Mouse (Mus musculus) gastrocnemius, adult 2 months (tissue): ENCODE data around the gene Sall1. TPM values are rescaled to one million over a fixed set of nuclear protein-coding genes. Genes with fewer than 3 reads are reported as not detected.

ENCODE experiments used
- DNase-seq: peaks from one replicate; pipeline ENCODE4 v3.0.0; 2022
- H3K27ac ChIP-seq: fragments of 200-600 bp; 2 replicates; pipeline ENCODE4 v1.8.1; 2022; ENCODE audit warnings: mild to moderate bottlenecking
- H3K4me3 ChIP-seq: fragments of 200-600 bp; 2 replicates; pipeline ENCODE4 v1.8.1; 2022; ENCODE audit warnings: mild to moderate bottlenecking, moderate library complexity
- CTCF ChIP-seq: fragments of 200-600 bp; IDR thresholded peaks from 2 replicates; pipeline ENCODE4 v1.8.1; 2022; ENCODE audit warnings: antibody characterized with exemption, mild to moderate bottlenecking, moderate library complexity
- intact Hi-C: fragments of 180-260 bp; cut with DNase I; formaldehyde crosslinking; loops from one replicate; pipeline ENCODE4 v1.15.1; 2025
- long read RNA-seq, 2 experiments: library from polyadenylated mRNA; stranded (forward); transcript quantifications; one replicate each; pipeline ENCODE4 v2.0.0; 2021
- total RNA-seq, 2 experiments: library from RNA; stranded (reverse); gene quantifications; 2 replicates each; pipeline ENCODE4 v1.2.3; 2021

Gene Sall1
- total RNA-seq = not detected
- long read RNA-seq, experiment 1 = 0 reads
- long read RNA-seq, experiment 2 = 0 reads

GRCm38 (mm10) chr8:89043940-89044339 is at the start of gene Sall1:
Sall1 (minus strand) TSS chr8:89044162.
- H3K27ac ChIP-seq = no peak within 1 kb of the TSS
- peak within 1 kb of the TSS; percentile 74 for H3K4me3 ChIP-seq
- intact Hi-C loops = no loop called here
- TF ChIP-seq CTCF = no peak
- no peak for DNase-seq

- TF ChIP-seq CTCF = no peak
- no peak for DNase-seq
- H3K4me3 ChIP-seq = no peak overlapping the region
- intact Hi-C loops = no loop called here
- no peak overlapping the region for H3K27ac ChIP-seq
Observed at GRCm38 (mm10) chr8:89089916-89090315, 46.0 kb upstream of the Sall1 start.

GRCm38 (mm10) chr8:89079147-89079546 is 35.2 kb upstream of the Sall1 start:
- no peak for TF ChIP-seq CTCF
- H3K4me3 ChIP-seq = no peak overlapping the region
- DNase-seq = no peak
- no peak overlapping the region for H3K27ac ChIP-seq
- intact Hi-C loops = no loop called here

- intact Hi-C loops = no loop called here
- DNase-seq = no peak
- no peak overlapping the region for H3K27ac ChIP-seq
- no peak overlapping the region for H3K4me3 ChIP-seq
- no peak for TF ChIP-seq CTCF
Observed at GRCm38 (mm10) chr8:89072968-89073382, 29.0 kb upstream of the Sall1 start.

- Histone ChIP-seq H3K27ac (no peak overlapping the region), H3K4me3 (no peak overlapping the region)
- intact Hi-C loops = no loop called here
- no peak for DNase-seq
- TF ChIP-seq CTCF = no peak
Observed at GRCm38 (mm10) chr8:89067499-89067898, 23.5 kb upstream of the Sall1 start.

GRCm38 (mm10) chr8:89064042-89064441 is 20.1 kb upstream of the Sall1 start:
- H3K4me3 ChIP-seq = no peak overlapping the region
- intact Hi-C loops = no loop called here

GRCm38 (mm10) chr8:89063366-89064040 is 19.5 kb upstream of the Sall1 start:
- Histone ChIP-seq H3K27ac (no peak overlapping the region), H3K4me3 (no peak overlapping the region)
- no peak for DNase-seq
- intact Hi-C loops = no loop called here
- TF ChIP-seq CTCF = no peak

More at GRCm38 (mm10) chr8:89064042-89064441, 20.1 kb upstream of the Sall1 start:
- DNase-seq = no peak
- TF ChIP-seq CTCF = no peak
- H3K27ac ChIP-seq = no peak overlapping the region

- Histone ChIP-seq H3K27ac (no peak overlapping the region), H3K4me3 (no peak overlapping the region)
- no peak for DNase-seq
- no peak for TF ChIP-seq CTCF
- intact Hi-C loops = no loop called here
Observed at GRCm38 (mm10) chr8:89060717-89061116, 16.8 kb upstream of the Sall1 start.

GRCm38 (mm10) chr8:89059507-89059906 is 15.5 kb upstream of the Sall1 start:
- no peak for DNase-seq
- intact Hi-C loops = no loop called here
- TF ChIP-seq CTCF = no peak
- no peak overlapping the region for H3K27ac ChIP-seq
- H3K4me3 ChIP-seq = no peak overlapping the region

GRCm38 (mm10) chr8:89052880-89053279 is 8.9 kb upstream of the Sall1 start:
- no peak overlapping the region for H3K27ac ChIP-seq
- TF ChIP-seq CTCF = no peak
- no peak overlapping the region for H3K4me3 ChIP-seq
- no peak for DNase-seq
- intact Hi-C loops = no loop called here

- H3K4me3 ChIP-seq = no peak overlapping the region
- H3K27ac ChIP-seq = no peak overlapping the region
- no peak for DNase-seq
- TF ChIP-seq CTCF = no peak
- intact Hi-C loops = no loop called here
Observed at GRCm38 (mm10) chr8:89046639-89047348, 2.8 kb upstream of the Sall1 start.

GRCm38 (mm10) chr8:89046226-89046625 is 2.3 kb upstream of the Sall1 start:
- no peak for TF ChIP-seq CTCF
- Histone ChIP-seq H3K27ac (no peak overlapping the region), H3K4me3 (peak overlapping the region; percentile 5; the same call in 1 of the 2 replicates)
- DNase-seq = no peak
- intact Hi-C loops = no loop called here

- H3K4me3 ChIP-seq = no peak overlapping the region; the same call in 1 of the 2 replicates
- intact Hi-C loops = no loop called here
- no peak overlapping the region for H3K27ac ChIP-seq
- DNase-seq = no peak
- no peak for TF ChIP-seq CTCF
Observed at GRCm38 (mm10) chr8:89045726-89046125, 1.8 kb upstream of the Sall1 start.
